Mouse (Mus musculus): ENCODE measurements around the gene Apoc4. TPM values are rescaled to one million over a fixed set of nuclear protein-coding genes. Genes with fewer than 3 reads are reported as not detected.

Apoc4 gene
- polyA plus RNA-seq, 1 experiment from 2014 or later = 0.34 TPM

GRCm38 (mm10) chr7:19715239-19716054 lies 34.2 kb upstream of the Apoc4 start, which contains the start of gene Tomm40:
Tomm40 (minus strand) TSS chr7:19715438.
- H3K4me2 ChIP-seq (ENCODE audit: low read depth, low read length) = peak within 1 kb of the TSS; percentile 90
- peaks cover 26% of the 10 kb centered on the region for H3K36me3 ChIP-seq (ENCODE audit: control insufficient read depth, insufficient read depth, low read length)
- H3K9ac ChIP-seq (ENCODE audit: low read length) = peak within 1 kb of the TSS; percentile 96
- H3K27me3 ChIP-seq (ENCODE audit: control insufficient read depth, insufficient read depth, low read depth, low read length) = no peaks in the 10 kb centered on the region
- no peaks in the 10 kb centered on the region; the same call in 1 of the 2 replicates for H3K9me3 ChIP-seq (ENCODE audit: control insufficient read depth, low read length)
- H3K4me1 ChIP-seq (replicated peaks; ENCODE audit: control insufficient read depth, insufficient read depth, low read length) = peaks cover 16% of the 10 kb centered on the region
- WGBS = 0% methylated on average over 49 of the region's 59 CpGs
- ATAC-seq (ENCODE audit: low read depth) = peak; percentile 99
- peak within 1 kb of the TSS; percentile 100 for H3K4me3 ChIP-seq (ENCODE audit: low read length)
- peak within 1 kb of the TSS; percentile 73 for H3K27ac ChIP-seq (ENCODE audit: low read length)

GRCm38 (mm10) chr7:19714836-19715235 lies 33.6 kb upstream of the Apoc4 start:
- Histone ChIP-seq H3K4me1 (replicated peaks; ENCODE audit: control insufficient read depth, insufficient read depth, low read length) (peaks cover 16% of the 10 kb centered on the region), H3K9me3 (ENCODE audit: control insufficient read depth, low read length) (no peaks in the 10 kb centered on the region), H3K27me3 (ENCODE audit: control insufficient read depth, insufficient read depth, low read depth, low read length) (no peaks in the 10 kb centered on the region), H3K36me3 (ENCODE audit: control insufficient read depth, insufficient read depth, low read length) (peaks cover 25% of the 10 kb centered on the region), H3K4me2 (ENCODE audit: low read depth, low read length) (peak overlapping the region; percentile 90), H3K27ac (ENCODE audit: low read length) (peak overlapping the region; percentile 48), H3K4me3 (ENCODE audit: low read length) (peak overlapping the region; percentile 100), H3K9ac (ENCODE audit: low read length) (peak overlapping the region; percentile 96)
- under 1% methylated on average over 39 of the region's 39 CpGs for WGBS
- ATAC-seq (ENCODE audit: low read depth) = no peak

GRCm38 (mm10) chr7:19713598-19713997 lies 32.3 kb upstream of the Apoc4 start:
- ATAC-seq (ENCODE audit: low read depth) = no peak
- Histone ChIP-seq H3K4me2 (ENCODE audit: low read depth, low read length) (no peak overlapping the region), H3K36me3 (ENCODE audit: control insufficient read depth, insufficient read depth, low read length) (peaks cover 28% of the 10 kb centered on the region)

GRCm38 (mm10) chr7:19713196-19713595 lies 31.9 kb upstream of the Apoc4 start:
- peaks cover 28% of the 10 kb centered on the region for H3K36me3 ChIP-seq (ENCODE audit: control insufficient read depth, insufficient read depth, low read length)
- H3K9me3 ChIP-seq (ENCODE audit: control insufficient read depth, low read length) = no peaks in the 10 kb centered on the region
- H3K27ac ChIP-seq (ENCODE audit: low read length) = no peak overlapping the region
- H3K4me2 ChIP-seq (ENCODE audit: low read depth, low read length) = no peak overlapping the region
- H3K27me3 ChIP-seq (ENCODE audit: control insufficient read depth, insufficient read depth, low read depth, low read length) = no peaks in the 10 kb centered on the region
- ATAC-seq (ENCODE audit: low read depth) = no peak
- peaks cover 16% of the 10 kb centered on the region for H3K4me1 ChIP-seq (replicated peaks; ENCODE audit: control insufficient read depth, insufficient read depth, low read length)
- WGBS = 37% methylated on average over 4 of the region's 4 CpGs
- H3K9ac ChIP-seq (ENCODE audit: low read length) = no peak overlapping the region
- no peak overlapping the region for H3K4me3 ChIP-seq (ENCODE audit: low read length)

More at GRCm38 (mm10) chr7:19713598-19713997, 32.3 kb upstream of the Apoc4 start:
- no peak overlapping the region for H3K27ac ChIP-seq (ENCODE audit: low read length)
- no peaks in the 10 kb centered on the region for H3K27me3 ChIP-seq (ENCODE audit: control insufficient read depth, insufficient read depth, low read depth, low read length)
- H3K9me3 ChIP-seq (ENCODE audit: control insufficient read depth, low read length) = no peaks in the 10 kb centered on the region
- no peak overlapping the region for H3K4me3 ChIP-seq (ENCODE audit: low read length)
- H3K9ac ChIP-seq (ENCODE audit: low read length) = no peak overlapping the region
- peaks cover 16% of the 10 kb centered on the region for H3K4me1 ChIP-seq (replicated peaks; ENCODE audit: control insufficient read depth, insufficient read depth, low read length)
- WGBS = 83% methylated on average over 9 of the region's 9 CpGs

- peaks cover 28% of the 10 kb centered on the region for H3K36me3 ChIP-seq (ENCODE audit: control insufficient read depth, insufficient read depth, low read length)
- ATAC-seq (ENCODE audit: low read depth) = no peak
These were observed 31.1 kb upstream of the Apoc4 start for GRCm38 (mm10) chr7:19712414-19712813.

GRCm38 (mm10) chr7:19710650-19711049 lies 29.4 kb upstream of the Apoc4 start:
- Histone ChIP-seq H3K27ac (ENCODE audit: low read length) (no peak overlapping the region), H3K4me1 (replicated peaks; ENCODE audit: control insufficient read depth, insufficient read depth, low read length) (peaks cover 9% of the 10 kb centered on the region), H3K27me3 (ENCODE audit: control insufficient read depth, insufficient read depth, low read depth, low read length) (no peaks in the 10 kb centered on the region), H3K36me3 (ENCODE audit: control insufficient read depth, insufficient read depth, low read length) (peaks cover 33% of the 10 kb centered on the region), H3K4me2 (ENCODE audit: low read depth, low read length) (no peak overlapping the region), H3K4me3 (ENCODE audit: low read length) (no peak overlapping the region), H3K9ac (ENCODE audit: low read length) (no peak overlapping the region), H3K9me3 (ENCODE audit: control insufficient read depth, low read length) (no peaks in the 10 kb centered on the region)
- ATAC-seq (ENCODE audit: low read depth) = no peak
- WGBS = 84% methylated on average over 10 of the region's 10 CpGs

More at GRCm38 (mm10) chr7:19712414-19712813, 31.1 kb upstream of the Apoc4 start:
- Histone ChIP-seq H3K9ac (ENCODE audit: low read length) (no peak overlapping the region), H3K4me2 (ENCODE audit: low read depth, low read length) (no peak overlapping the region), H3K4me3 (ENCODE audit: low read length) (no peak overlapping the region), H3K4me1 (replicated peaks; ENCODE audit: control insufficient read depth, insufficient read depth, low read length) (peaks cover 16% of the 10 kb centered on the region), H3K27ac (ENCODE audit: low read length) (no peak overlapping the region), H3K9me3 (ENCODE audit: control insufficient read depth, low read length) (no peaks in the 10 kb centered on the region), H3K27me3 (ENCODE audit: control insufficient read depth, insufficient read depth, low read depth, low read length) (no peaks in the 10 kb centered on the region)
- 62% methylated on average over 4 of the region's 4 CpGs for WGBS

GRCm38 (mm10) chr7:19705271-19705670 lies 24.0 kb upstream of the Apoc4 start:
- 93% methylated on average over 7 of the region's 7 CpGs for WGBS
- H3K27me3 ChIP-seq (ENCODE audit: control insufficient read depth, insufficient read depth, low read depth, low read length) = no peaks in the 10 kb centered on the region
- H3K9ac ChIP-seq (ENCODE audit: low read length) = no peak overlapping the region
- no peak overlapping the region for H3K4me3 ChIP-seq (ENCODE audit: low read length)
- no peaks in the 10 kb centered on the region for H3K9me3 ChIP-seq (ENCODE audit: control insufficient read depth, low read length)
- no peak overlapping the region for H3K4me2 ChIP-seq (ENCODE audit: low read depth, low read length)
- H3K36me3 ChIP-seq (ENCODE audit: control insufficient read depth, insufficient read depth, low read length) = peaks cover 23% of the 10 kb centered on the region
- no peak for ATAC-seq (ENCODE audit: low read depth)
- no peak overlapping the region for H3K27ac ChIP-seq (ENCODE audit: low read length)
- peaks cover 4% of the 10 kb centered on the region for H3K4me1 ChIP-seq (replicated peaks; ENCODE audit: control insufficient read depth, insufficient read depth, low read length)

GRCm38 (mm10) chr7:19704475-19704874 lies 23.2 kb upstream of the Apoc4 start:
- H3K36me3 ChIP-seq (ENCODE audit: control insufficient read depth, insufficient read depth, low read length) = peaks cover 19% of the 10 kb centered on the region
- WGBS = 82% methylated on average over 4 of the region's 4 CpGs
- no peak overlapping the region for H3K4me3 ChIP-seq (ENCODE audit: low read length)
- H3K4me2 ChIP-seq (ENCODE audit: low read depth, low read length) = no peak overlapping the region
- H3K27ac ChIP-seq (ENCODE audit: low read length) = no peak overlapping the region
- H3K9ac ChIP-seq (ENCODE audit: low read length) = no peak overlapping the region
- H3K27me3 ChIP-seq (ENCODE audit: control insufficient read depth, insufficient read depth, low read depth, low read length) = no peaks in the 10 kb centered on the region
- peaks cover 4% of the 10 kb centered on the region for H3K4me1 ChIP-seq (replicated peaks; ENCODE audit: control insufficient read depth, insufficient read depth, low read length)
- no peaks in the 10 kb centered on the region for H3K9me3 ChIP-seq (ENCODE audit: control insufficient read depth, low read length)
- no peak for ATAC-seq (ENCODE audit: low read depth)

- Histone ChIP-seq H3K27ac (ENCODE audit: low read length) (no peak overlapping the region), H3K9me3 (ENCODE audit: control insufficient read depth, low read length) (no peaks in the 10 kb centered on the region), H3K4me1 (replicated peaks; ENCODE audit: control insufficient read depth, insufficient read depth, low read length) (peaks cover 13% of the 10 kb centered on the region), H3K9ac (ENCODE audit: low read length) (no peak overlapping the region), H3K4me3 (ENCODE audit: low read length) (no peak overlapping the region), H3K4me2 (ENCODE audit: low read depth, low read length) (no peak overlapping the region), H3K27me3 (ENCODE audit: control insufficient read depth, insufficient read depth, low read depth, low read length) (no peaks in the 10 kb centered on the region), H3K36me3 (ENCODE audit: control insufficient read depth, insufficient read depth, low read length) (peaks cover 11% of the 10 kb centered on the region)
- 87% methylated on average over 16 of the region's 16 CpGs for WGBS
- no peak for ATAC-seq (ENCODE audit: low read depth)
These were observed 21.7 kb upstream of the Apoc4 start for GRCm38 (mm10) chr7:19702859-19703555.
